Mouse (Mus musculus) cerebellum, adult 18-20 months (tissue): Measurements from ENCODE around the gene Kank4.
"Not testable (repeated sequence)": the region's sequence is repeated elsewhere in the genome, so short reads cannot be mapped to it uniquely, and the experiment has no call there.

Experiments
- DNase-seq, 2 experiments: peaks; one replicate each; pipeline ENCODE4 v3.0.0; 2021

Kank4 gene

DNA sequence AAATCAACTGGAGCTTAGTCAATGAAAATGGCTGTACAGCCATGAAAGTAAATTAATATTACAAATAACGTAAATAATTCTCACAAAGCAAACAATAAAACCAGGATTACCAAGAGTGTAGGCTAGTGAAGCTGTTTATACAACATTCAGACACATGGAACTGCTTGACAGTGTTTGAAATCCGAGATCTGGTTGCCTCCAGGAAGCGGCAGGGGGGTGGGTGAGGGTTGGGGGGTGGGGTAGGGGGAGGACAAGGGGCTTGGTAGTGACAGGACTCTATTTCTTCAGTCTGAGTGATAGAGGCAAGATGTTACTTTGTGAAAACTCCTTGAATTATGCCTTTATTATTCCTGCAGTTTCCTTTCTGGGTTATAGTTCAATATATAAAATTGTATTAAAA is 9.4 kb upstream of the Kank4 start:
- DNase-seq, result no peak

DNA sequence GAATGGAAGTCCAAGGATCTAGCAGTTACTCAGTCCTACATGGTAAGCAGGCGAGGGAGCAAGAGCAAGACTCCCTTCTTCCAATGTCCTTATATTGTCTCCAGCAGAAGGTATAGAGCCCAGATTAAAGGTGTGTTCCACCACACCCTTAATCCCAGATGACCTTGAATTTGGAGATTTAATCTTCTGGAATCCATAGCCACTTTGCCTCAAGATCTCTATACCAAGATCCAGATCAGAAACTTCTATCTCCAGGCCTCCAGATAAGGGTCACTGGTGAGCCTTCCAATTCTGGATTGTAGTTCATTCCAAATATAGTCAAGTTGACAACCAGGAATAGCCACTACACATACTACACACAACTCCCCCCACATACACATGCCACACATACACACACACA is 6.4 kb upstream of the Kank4 start, which contains the start of gene I0C0044D17Rik:
TSS of gene I0C0044D17Rik (minus strand) at position 101 of the 400 bp plus-strand sequence.
- not testable (repeated sequence) for DNase-seq

- DNase-seq, result no peak
These were observed 5.7 kb upstream of the Kank4 start for GRCm38 (mm10) chr4:98823047-98823446.

DNA sequence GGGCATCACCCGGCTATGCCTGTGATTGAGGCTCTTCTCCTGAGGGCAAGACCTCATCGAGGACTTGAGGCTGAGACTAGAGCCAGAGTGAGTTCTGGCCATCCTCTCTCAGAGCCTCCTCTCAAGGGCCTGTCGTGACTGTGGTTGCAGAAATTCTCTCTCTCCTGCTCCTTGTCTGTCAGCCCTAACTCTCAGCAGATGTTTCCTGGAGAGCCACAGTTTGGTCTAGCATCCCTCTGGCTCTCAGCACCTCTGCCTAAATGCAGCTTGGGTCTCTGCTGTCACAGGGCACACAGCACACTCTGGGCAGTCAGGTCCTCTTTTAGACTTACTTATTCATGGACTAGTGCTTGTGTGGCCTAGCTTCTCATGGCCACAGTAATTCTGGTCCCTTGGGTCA is 5.1 kb upstream of the Kank4 start:
- DNase-seq, result no peak

GRCm38 (mm10) chr4:98819216-98819755 is 1.9 kb upstream of the Kank4 start:
- no peak for DNase-seq

DNA sequence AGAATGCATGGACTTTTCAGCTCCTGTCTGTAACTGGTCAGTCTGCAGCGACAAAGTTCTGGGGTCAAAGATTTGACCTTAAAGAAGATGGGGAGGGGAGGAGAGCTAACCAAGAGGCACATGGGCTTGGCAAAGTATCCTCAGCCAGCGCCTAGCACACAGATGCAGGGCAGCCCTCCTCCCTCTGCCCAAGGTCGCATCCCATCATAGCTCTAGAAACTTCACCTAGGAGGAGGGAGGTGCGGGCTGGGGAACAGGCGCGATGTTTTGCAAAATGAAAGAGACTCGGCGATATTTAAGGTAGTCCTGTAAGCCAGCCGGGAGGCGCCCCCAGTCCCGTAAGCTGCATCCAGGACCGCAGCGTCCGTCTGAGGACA is 542 bp downstream of the Kank4 start:
- DNase-seq, result no peak

- DNase-seq, result no peak
These were observed 11.0 kb downstream of the Kank4 start for GRCm38 (mm10) chr4:98806306-98806705.

GRCm38 (mm10) chr4:98805291-98806048 is 11.9 kb downstream of the Kank4 start:
- no peak for DNase-seq

GRCm38 (mm10) chr4:98804476-98805134 is 12.7 kb downstream of the Kank4 start:
- no peak for DNase-seq

GRCm38 (mm10) chr4:98801775-98802174 is 15.6 kb downstream of the Kank4 start:
- DNase-seq, result no peak

GRCm38 (mm10) chr4:98800824-98801223 is 16.5 kb downstream of the Kank4 start:
- no peak for DNase-seq

- DNase-seq, result no peak
These were observed 20.6 kb downstream of the Kank4 start for GRCm38 (mm10) chr4:98796591-98797341.

- DNase-seq, result no peak
These were observed 22.1 kb downstream of the Kank4 start for GRCm38 (mm10) chr4:98795241-98795640.

GRCm38 (mm10) chr4:98793486-98793885 is 23.9 kb downstream of the Kank4 start:
- DNase-seq, result no peak

DNA sequence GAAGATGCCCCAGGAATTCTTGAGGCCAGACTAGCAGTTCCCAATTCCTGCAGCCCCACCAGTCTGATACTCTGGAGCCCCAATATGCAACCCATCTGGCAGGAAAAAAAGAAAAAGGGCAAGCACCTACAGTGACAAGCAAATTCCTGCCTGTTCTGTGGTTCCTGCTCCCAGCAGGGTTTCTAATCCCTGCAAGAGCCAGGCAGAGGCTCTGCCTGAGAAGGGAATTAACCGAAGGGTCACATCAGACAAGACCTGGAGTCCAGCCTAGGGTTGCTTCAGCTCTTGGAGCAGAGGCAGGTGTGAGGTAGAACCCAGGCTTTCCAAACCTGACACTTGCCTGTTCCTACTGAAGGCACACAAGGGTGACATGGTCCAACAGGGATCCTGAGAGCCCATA is 26.6 kb downstream of the Kank4 start:
- DNase-seq, result no peak

DNA sequence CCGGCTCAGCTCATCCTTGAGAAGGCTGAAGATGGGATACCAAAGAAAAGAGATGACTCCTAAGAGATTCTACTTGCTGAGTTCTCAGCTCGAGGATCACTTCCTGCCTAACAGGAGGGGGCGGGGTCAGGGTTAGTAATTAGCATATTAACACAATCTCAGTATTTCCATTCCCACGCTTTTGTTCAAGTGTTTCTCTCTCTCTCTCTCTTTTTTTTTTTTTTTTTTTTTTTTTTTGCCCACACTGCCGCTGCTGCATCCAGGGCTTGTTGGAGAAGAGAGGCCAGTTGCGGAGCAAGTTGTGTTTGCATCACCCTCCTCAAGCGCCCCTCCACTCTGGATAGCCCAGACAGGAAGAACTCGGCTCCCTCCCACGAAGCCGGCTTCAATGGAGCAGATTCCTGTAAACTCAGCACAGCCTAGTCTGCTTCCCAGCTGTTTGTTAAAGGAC is 27.5 kb downstream of the Kank4 start:
- DNase-seq, result no peak

DNA sequence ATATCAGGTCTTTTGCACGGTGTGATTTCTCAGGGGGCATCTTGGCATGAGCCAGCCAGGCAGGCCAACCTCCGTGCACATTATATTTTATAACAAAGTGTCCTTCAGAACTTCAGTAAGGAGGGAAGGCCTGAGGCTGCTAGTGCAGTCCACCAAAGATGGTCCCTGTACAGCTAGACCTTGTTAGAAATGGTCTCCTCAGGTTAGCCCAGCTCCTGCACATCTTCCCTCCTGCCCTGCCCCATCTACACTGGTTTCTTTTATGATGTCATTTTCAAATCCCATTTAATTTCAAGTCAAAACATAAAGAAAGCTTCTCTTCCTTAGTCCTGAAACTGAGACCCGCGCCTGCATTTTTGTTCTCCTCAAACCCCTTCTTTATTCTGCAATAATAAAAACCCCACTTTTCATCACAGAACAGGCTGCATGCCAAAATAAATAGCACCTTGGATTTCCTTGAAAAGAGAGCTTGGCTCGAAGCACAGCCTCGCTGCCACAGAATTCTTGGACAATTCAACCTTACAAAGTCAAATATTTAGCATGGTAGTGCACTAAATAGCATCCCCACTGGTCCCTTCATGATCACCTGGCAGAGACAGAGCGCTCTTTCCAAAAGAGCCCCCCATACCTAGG is 28.1 kb downstream of the Kank4 start:
- no peak for DNase-seq

GRCm38 (mm10) chr4:98786281-98786680 is 31.1 kb downstream of the Kank4 start:
- DNase-seq, result no peak

DNA sequence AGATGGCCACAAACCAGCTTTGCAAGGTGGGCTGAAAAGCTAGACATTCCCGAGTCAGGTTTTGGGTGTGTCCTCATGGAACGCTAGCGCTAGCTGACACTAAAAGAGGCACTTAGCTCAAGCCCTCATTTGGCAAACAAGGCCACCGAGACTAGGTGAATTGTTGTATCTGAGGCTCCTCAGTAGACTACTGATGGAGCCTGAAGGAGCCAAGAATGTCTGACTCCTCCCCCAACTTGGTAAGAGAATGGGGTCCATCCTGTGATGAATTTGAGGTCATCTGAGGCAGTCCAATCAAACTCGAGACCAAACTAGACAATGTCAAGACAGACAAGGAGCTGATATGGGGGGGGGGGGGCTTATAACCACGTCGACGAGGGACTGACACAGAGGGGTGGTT is 31.5 kb downstream of the Kank4 start:
- DNase-seq, result no peak

- no peak for DNase-seq
These were observed 39.1 kb downstream of the Kank4 start for GRCm38 (mm10) chr4:98778219-98778618.

DNA sequence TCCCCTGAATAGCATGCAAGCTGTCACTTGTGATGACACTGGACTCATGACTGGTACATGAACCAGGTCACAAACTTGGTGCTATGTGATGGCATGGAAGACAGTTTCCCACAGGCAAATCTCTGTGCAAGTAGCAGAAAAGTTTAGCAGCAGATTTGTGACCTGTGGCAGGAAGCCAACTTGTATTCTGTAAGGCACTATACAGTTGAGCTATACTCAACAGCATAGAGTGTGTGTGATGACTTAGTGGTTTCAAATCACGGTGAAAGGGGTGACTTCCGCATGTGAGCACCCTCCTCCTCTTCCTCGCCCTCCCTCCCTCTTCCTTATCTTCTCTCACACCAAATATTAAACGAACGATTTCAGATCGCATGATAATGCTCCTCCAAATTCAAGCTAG is 39.9 kb downstream of the Kank4 start:
- DNase-seq, result no peak

GRCm38 (mm10) chr4:98776721-98777427 is 40.5 kb downstream of the Kank4 start:
- no peak for DNase-seq
